Mouse (Mus musculus): ENCODE results near the gene Rap1gap. TPM values are rescaled to one million over a fixed set of nuclear protein-coding genes. Genes with fewer than 3 reads are reported as not detected.

The Rap1gap gene
- total RNA-seq, 1 experiment from 2014 or later: 0.47 TPM

DNA sequence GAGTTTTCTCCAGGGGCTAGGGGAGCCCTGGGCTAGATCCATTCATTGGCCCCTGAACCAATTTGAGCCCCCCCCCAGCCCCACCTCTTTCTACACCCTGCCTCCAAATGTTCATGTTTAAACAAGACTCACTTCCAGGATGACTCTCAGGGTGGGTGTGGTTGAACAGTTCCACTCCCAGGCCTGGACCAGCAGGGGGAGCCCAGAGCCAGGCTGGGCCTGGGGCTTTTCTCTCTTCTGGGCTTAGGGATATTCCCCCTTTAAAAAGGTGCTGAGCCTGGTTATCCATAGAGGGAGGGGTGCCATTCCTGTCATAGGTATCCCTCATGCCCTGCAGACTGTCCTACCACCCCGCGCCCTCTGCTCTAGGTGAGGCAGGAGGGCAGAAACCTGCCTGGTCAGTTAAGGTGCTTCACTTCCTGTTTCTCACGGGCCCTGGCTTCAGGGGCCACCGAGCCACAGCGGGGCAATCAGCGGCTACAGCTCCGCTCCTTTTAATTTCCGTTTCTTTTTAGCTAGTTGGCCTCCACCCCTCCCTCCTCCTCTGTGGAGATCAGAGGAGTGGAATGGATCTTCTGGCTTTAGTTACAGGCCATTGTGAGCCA lies 49.6 kb downstream of the Rap1gap start:
- ATAC-seq (ENCODE audit: extremely low read depth, insufficient number of reproducible peaks, low FRiP score, poor library complexity, severe bottlenecking): no peak; the same call in 1 of the 2 replicates

GRCm38 (mm10) chr4:137717005-137717404 lies 52.5 kb downstream of the Rap1gap start:
- ATAC-seq (ENCODE audit: extremely low read depth, insufficient number of reproducible peaks, low FRiP score, poor library complexity, severe bottlenecking): no peak

GRCm38 (mm10) chr4:137717671-137718070 lies 53.1 kb downstream of the Rap1gap start:
- ATAC-seq (ENCODE audit: extremely low read depth, insufficient number of reproducible peaks, low FRiP score, poor library complexity, severe bottlenecking): no peak

GRCm38 (mm10) chr4:137719378-137720077 lies 55.0 kb downstream of the Rap1gap start:
- ATAC-seq (ENCODE audit: extremely low read depth, insufficient number of reproducible peaks, low FRiP score, poor library complexity, severe bottlenecking): no peak

DNA sequence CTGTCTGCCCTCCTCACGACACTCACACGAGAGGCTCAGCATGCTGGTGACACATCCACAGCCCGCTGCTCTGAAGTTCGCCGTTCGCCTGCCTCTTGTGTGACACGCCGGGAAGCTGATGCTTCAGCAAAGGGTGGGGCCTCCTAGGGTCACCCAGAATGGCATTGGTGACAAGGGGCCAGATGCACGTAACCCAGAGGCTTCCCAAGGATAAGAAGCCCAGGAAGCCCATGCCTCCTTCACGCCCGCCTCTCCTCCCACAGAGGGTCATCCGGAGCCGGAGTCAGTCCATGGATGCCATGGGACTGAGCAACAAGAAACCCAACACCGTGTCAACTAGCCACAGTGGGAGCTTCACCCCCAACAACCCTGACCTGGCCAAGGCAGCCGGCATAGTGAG lies 57.0 kb downstream of the Rap1gap start:
- no peak for ATAC-seq (ENCODE audit: extremely low read depth, insufficient number of reproducible peaks, low FRiP score, poor library complexity, severe bottlenecking)

- ATAC-seq (ENCODE audit: extremely low read depth, insufficient number of reproducible peaks, low FRiP score, poor library complexity, severe bottlenecking): no peak
Observed at GRCm38 (mm10) chr4:137722230-137722629, 57.7 kb downstream of the Rap1gap start.

DNA sequence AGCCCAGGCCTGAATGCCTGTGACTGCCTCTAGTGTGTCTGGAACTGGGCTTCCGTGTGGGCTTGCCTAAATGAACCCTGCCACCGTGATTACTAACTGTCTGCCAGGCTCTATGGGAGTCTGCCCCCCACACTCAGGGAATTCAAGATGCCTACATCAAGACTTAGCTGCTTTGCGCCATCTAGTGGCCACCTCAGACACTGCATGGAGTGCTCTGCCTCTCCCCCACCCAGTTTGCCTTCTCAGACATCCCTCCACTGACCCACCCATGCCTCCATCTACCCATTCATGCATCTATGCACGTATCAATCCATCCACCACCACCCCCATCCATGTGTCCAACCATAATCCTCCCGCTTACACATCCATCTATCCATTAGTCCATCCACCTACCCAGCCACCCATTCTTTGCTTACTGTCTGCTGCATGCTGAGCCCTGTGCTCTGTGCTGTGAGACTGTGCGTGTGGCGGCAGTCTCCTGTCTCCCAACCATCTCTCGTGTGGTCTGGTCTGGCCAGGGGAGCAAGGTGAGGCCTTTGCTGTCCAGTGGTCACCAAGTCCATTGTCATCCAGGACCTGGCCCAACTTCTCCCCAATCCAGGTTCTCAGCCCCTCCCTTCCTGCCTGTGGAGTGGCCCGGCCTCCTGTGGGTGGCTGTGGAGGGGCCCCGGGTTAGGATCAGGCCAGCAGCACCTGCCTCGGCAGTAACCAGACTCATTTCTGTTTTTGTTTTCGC lies 58.3 kb downstream of the Rap1gap start:
- peak; percentile 24; the same call in 1 of the 2 replicates for ATAC-seq (ENCODE audit: extremely low read depth, insufficient number of reproducible peaks, low FRiP score, poor library complexity, severe bottlenecking)

GRCm38 (mm10) chr4:137723527-137723926 lies 59.0 kb downstream of the Rap1gap start:
- ATAC-seq (ENCODE audit: extremely low read depth, insufficient number of reproducible peaks, low FRiP score, poor library complexity, severe bottlenecking): no peak

GRCm38 (mm10) chr4:137724212-137724611 lies 59.7 kb downstream of the Rap1gap start:
- ATAC-seq (ENCODE audit: extremely low read depth, insufficient number of reproducible peaks, low FRiP score, poor library complexity, severe bottlenecking): no peak

DNA sequence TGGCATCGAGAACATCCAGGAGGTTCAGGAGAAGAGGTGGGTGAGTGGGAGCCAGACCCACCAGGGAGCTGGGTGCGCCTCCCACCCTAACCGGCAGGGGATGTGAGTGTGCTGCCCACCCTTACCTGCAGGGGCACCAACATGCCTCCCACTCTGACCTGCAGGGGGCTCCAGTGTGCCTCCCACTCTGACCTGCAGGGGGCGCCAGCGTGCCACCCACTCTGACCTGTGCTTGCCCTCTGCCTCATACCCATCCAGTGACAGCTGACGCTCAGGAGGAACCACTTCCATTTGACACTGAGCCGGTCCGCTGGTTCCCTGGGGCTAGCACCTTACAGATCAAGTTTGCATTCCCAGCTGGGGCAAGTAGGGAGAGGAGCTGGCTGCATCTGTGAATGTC lies 60.2 kb downstream of the Rap1gap start:
- peak; percentile 46 for ATAC-seq (ENCODE audit: extremely low read depth, insufficient number of reproducible peaks, low FRiP score, poor library complexity, severe bottlenecking)

DNA sequence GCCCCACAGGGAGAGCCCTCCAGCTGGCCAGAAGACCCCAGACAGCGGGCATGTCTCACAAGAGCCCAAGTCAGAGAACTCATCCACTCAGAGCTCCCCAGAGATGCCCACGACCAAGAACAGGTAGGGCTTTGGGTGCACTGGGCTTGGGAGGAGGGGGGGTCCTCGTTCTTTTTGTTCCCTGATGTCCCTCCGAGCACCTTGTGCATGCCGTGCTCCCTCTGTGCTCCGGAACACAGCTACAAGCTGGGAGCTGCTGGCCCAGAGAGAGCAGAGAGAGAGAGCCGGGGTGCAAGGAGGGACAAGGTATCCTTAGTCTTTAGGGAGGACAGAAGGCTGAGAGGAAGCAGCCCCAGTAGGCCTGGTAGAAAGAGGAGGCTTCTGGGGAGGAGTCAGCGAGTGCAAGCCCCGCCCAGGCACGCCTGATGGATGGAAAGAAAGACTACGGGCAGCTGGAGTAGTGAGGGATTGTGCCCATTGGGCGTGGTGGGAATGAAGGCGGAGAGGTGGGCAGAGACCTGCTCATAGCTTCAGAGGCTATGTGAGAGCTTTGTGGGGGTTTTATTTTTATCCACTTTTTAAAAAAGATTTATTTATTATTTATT lies 61.1 kb downstream of the Rap1gap start:
- ATAC-seq (ENCODE audit: extremely low read depth, insufficient number of reproducible peaks, low FRiP score, poor library complexity, severe bottlenecking): no peak

GRCm38 (mm10) chr4:137726739-137727505 lies 62.4 kb downstream of the Rap1gap start:
- no peak for ATAC-seq (ENCODE audit: extremely low read depth, insufficient number of reproducible peaks, low FRiP score, poor library complexity, severe bottlenecking)

- no peak for ATAC-seq (ENCODE audit: extremely low read depth, insufficient number of reproducible peaks, low FRiP score, poor library complexity, severe bottlenecking)
Observed at GRCm38 (mm10) chr4:137727506-137728187, 63.1 kb downstream of the Rap1gap start.

DNA sequence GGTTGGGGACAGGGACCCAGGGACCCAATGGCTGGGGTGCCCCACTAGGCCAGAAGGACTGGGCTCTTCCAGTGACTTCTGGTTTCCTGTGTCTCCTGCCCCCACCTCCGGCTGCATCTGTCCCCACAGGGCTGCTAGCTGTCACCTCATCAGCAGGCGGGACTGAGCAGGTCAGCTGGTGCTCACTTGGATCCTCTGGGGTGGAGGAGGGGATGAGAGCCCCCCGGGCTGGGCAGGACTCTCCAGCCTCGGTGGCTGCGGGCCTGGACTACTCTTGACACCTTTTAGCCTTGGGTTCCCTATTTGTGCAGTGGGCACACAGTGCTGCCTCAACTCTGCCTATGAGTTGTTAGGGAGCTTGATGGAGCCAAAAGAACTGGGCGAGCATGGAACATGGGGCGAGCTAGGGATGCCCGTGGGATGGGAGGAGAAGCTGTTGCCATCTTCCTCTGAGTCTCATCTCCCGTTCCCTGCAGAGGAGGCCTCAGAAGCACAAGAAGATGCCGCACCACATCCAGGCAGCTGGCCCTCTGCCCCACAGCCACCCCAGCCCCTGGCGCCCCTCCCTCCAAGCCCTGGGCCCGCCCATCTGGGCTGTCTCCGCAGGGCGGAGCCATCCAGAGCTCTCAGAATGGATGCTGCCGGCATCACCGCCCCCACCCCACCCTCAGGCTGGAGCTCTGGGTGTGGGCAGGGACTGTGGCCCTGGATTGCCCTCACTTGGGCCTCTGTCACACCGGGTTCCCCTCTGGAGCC lies 64.1 kb downstream of the Rap1gap start:
- ATAC-seq (ENCODE audit: extremely low read depth, insufficient number of reproducible peaks, low FRiP score, poor library complexity, severe bottlenecking): no peak

DNA sequence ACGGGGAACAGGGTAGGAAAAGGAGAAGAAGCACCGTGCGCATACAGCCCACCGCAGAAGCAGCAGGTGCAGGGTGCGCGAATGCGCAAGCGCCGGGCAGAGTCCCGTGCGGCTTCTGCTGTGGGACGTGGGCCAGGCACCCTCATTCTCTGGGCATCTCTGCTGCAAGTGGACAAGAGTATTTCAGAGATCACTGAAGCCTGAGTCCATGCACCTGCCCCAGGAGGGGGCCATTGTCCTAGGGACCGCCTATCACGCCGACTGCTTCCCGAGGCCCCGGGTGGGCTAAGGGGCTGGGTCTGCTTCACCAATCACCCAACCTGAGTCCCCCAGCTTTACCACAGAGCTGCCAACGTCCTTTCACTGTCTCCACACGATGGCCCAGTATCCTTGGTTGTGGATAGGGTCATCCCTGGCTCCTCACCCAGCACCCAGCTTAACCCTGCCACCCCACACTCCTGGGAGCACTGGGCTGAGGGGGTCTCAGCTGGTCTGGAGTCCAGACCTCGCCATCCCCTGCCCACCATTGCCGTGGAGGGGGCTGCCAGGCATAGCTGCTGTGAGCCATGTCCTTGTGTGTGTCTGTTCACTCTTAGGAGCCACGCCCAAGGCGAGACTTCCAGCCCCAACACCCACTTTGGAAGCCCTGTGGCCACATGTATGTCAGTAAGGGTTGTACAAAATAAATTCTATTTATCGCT lies 64.8 kb downstream of the Rap1gap start:
- no peak for ATAC-seq (ENCODE audit: extremely low read depth, insufficient number of reproducible peaks, low FRiP score, poor library complexity, severe bottlenecking)

- peak; percentile 26; the same call in 1 of the 2 replicates for ATAC-seq (ENCODE audit: extremely low read depth, insufficient number of reproducible peaks, low FRiP score, poor library complexity, severe bottlenecking)
Observed at GRCm38 (mm10) chr4:137730134-137730533, 65.6 kb downstream of the Rap1gap start.

- no peak for ATAC-seq (ENCODE audit: extremely low read depth, insufficient number of reproducible peaks, low FRiP score, poor library complexity, severe bottlenecking)
Observed at GRCm38 (mm10) chr4:137730757-137731156, 66.2 kb downstream of the Rap1gap start.
